Comparison of ENCODE assay signal across 9 mouse cellular contexts in the genomic region with DNA sequence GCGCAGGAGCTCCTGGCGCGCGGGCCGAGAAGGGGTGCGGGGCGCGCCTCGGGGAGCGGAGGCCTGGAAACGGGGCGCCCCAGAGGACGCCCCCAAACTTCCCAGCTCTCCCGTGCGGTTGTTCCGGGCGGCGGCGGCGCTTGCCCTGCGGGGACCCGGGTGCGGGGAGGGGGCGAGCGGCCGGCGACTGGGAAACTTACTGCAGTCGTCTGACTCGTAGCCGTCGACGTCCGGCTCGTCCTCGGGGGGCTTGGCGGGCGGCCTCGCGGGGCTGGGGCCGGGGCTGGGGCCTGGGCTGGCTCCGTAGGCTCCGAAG. TPM values are rescaled to one million over a fixed set of nuclear protein-coding genes. Genes with fewer than 3 reads are reported as not detected.
A peak's percentile ranks its signal among the peaks of the same experiment; 100 is the strongest.
DNase-seq lines count a peak whose midpoint lies in the region; ATAC-seq and TF ChIP-seq lines count a peak whose summit lies in the region.
"Had no signal": no experiment of that assay in that cellular context is flagged by ENCODE, and none has a peak within 500 bp of the region (broad histone marks: within the 10 kb centered on the region; RNA-seq: fewer than 3 reads in every experiment).

No protein-coding gene starts in this region.

- H3K4me1 ChIP-seq in heart, embryonic 13.5 days = peaks cover 13% of the 10 kb centered on the region; the same call in 1 of the 2 replicates
- no peaks in the 10 kb centered on the region for H3K4me1 ChIP-seq in cortical plate, adult 2 months (ENCODE audit: control insufficient read depth, insufficient read depth, low read length)
- H3K4me1 ChIP-seq in hindbrain, embryonic 10.5 days (replicated peaks) = peaks cover 54% of the 10 kb centered on the region
- peaks cover 15% of the 10 kb centered on the region for H3K4me1 ChIP-seq in midbrain, embryonic 12.5 days

- H3K27ac ChIP-seq in heart, embryonic 13.5 days (replicated peaks) = no peak overlapping the region
- no peak overlapping the region for H3K27ac ChIP-seq in cortical plate, adult 2 months (ENCODE audit: insufficient read depth, low read length)
- peak overlapping the region; percentile 74 for H3K27ac ChIP-seq in hindbrain, embryonic 10.5 days
- H3K27ac ChIP-seq in midbrain, embryonic 12.5 days (replicated peaks) = no peak overlapping the region

- WGBS in heart, embryonic 13.5 days = 4% methylated on average over 20 of the region's 42 CpGs
- WGBS in hindbrain, embryonic 10.5 days = 2% methylated on average over 42 of the region's 42 CpGs
- WGBS in midbrain, embryonic 12.5 days = 2% methylated on average over 40 of the region's 42 CpGs

- no peaks in the 10 kb centered on the region for H3K9me3 ChIP-seq in heart, embryonic 13.5 days
- H3K9me3 ChIP-seq in hindbrain, embryonic 10.5 days = no peaks in the 10 kb centered on the region
- no peaks in the 10 kb centered on the region for H3K9me3 ChIP-seq in midbrain, embryonic 12.5 days

- peak overlapping the region; percentile 75 for H3K4me2 ChIP-seq in heart, embryonic 13.5 days
- H3K4me2 ChIP-seq in midbrain, embryonic 12.5 days (replicated peaks) = peak overlapping the region; percentile 63

- H3K9ac ChIP-seq in heart, embryonic 13.5 days = peak overlapping the region; percentile 74
- no peak overlapping the region; the same call in 1 of the 2 replicates for H3K9ac ChIP-seq in midbrain, embryonic 12.5 days (replicated peaks)

- peaks cover 94% of the 10 kb centered on the region for H3K27me3 ChIP-seq in heart, embryonic 13.5 days (replicated peaks)
- peaks cover 87% of the 10 kb centered on the region for H3K27me3 ChIP-seq in hindbrain, embryonic 10.5 days (ENCODE audit: insufficient read depth, poor library complexity, severe bottlenecking)
- peaks cover 74% of the 10 kb centered on the region for H3K27me3 ChIP-seq in midbrain, embryonic 12.5 days

- no peak for DNase-seq in heart, postnatal 4 days
- no peak for DNase-seq in hindbrain, embryonic 10.5 days (ENCODE audit: low spot score)
- no peak for DNase-seq in gastrocnemius, adult 8-10 months (ENCODE audit: low spot score in 2 of 2)
- DNase-seq in urinary bladder, adult 2 months (ENCODE audit: low spot score) = no peak
- no peak for DNase-seq in Muller cell, postnatal 12 days (ENCODE audit: inconsistent ontology term)

- no peak for TF ChIP-seq CTCF in cortical plate, adult 2 months (IDR thresholded peaks at IDR 0.05; ENCODE audit: extremely low read depth, insufficient read depth, low read length)

- ATAC-seq in heart, embryonic 13.5 days (ENCODE audit: extremely low read depth, insufficient number of reproducible peaks, low FRiP score, low TSS enrichment) = no peak
- no peak for ATAC-seq in midbrain, embryonic 12.5 days (ENCODE audit: low FRiP score, low read depth)

- peak overlapping the region; percentile 56 for H3K4me3 ChIP-seq in heart, embryonic 13.5 days
- peak overlapping the region; percentile 1; the same call in 1 of the 2 replicates for H3K4me3 ChIP-seq in cortical plate, adult 2 months (ENCODE audit: insufficient read depth, low read length)
- H3K4me3 ChIP-seq in hindbrain, embryonic 10.5 days = peak overlapping the region; percentile 54
- peak overlapping the region; percentile 50 for H3K4me3 ChIP-seq in midbrain, embryonic 12.5 days

- no peak for TF ChIP-seq POLR2A in cortical plate, adult 2 months (IDR thresholded peaks at IDR 0.05; ENCODE audit: extremely low read depth, insufficient read depth, low read length)

- no peaks in the 10 kb centered on the region for H3K36me3 ChIP-seq in heart, embryonic 13.5 days
- H3K36me3 ChIP-seq in hindbrain, embryonic 10.5 days = no peaks in the 10 kb centered on the region
- no peaks in the 10 kb centered on the region for H3K36me3 ChIP-seq in midbrain, embryonic 12.5 days

RNA-seq across cellular contexts. Expression of a gene that starts 0.6 kb away (rescaled TPM):
- polyA plus RNA-seq in heart, embryonic 13.5 days (2015; fragmentation: Nextera tagmentation; extraction: Ambion mirVana) = 0.23 and 0.32 TPM in 2 replicates
- under 1 TPM; 0.33 to 0.47 TPM for total RNA-seq in heart, postnatal 4 days (2021)
- 7.9 and 11.7 TPM in 2 replicates for polyA plus RNA-seq in cortical plate, adult 2 months (2012; rRNA removed)
- polyA plus RNA-seq in hindbrain, embryonic 10.5 days (2016; fragmentation: Nextera tagmentation; extraction: Ambion mirVana) = 0.39 and 0.45 TPM in 2 replicates
- 0.50 and 0.59 TPM in 2 replicates for polyA plus RNA-seq in midbrain, embryonic 12.5 days (2016; fragmentation: Nextera tagmentation; extraction: Ambion mirVana)
- total RNA-seq in gastrocnemius, adult 8-10 months (2022) = 1 to 10 TPM in 2 of 4 experiments, under 1 TPM in 2; 0.41 to 1.4 (median 0.78) TPM
- polyA plus RNA-seq in urinary bladder, adult 2 months (2012; rRNA removed) = 0.59 and 0.99 TPM in 2 replicates
- total RNA-seq: MEL had no signal

Comparison
In these comparisons a context has a peak if more than half of its experiments do, and no peak if none do; other contexts are left out.
1. H3K4me3 ChIP-seq: peak in every context shown above with its lines; median percentile 56 in heart, embryonic 13.5 days; 54 in hindbrain, embryonic 10.5 days; 50 in midbrain, embryonic 12.5 days; 1 in cortical plate, adult 2 months.